Mouse (Mus musculus): ENCODE results near the gene Arhgap23. TPM values are rescaled to one million over a fixed set of nuclear protein-coding genes. Genes with fewer than 3 reads are reported as not detected.

The Arhgap23 gene
- polyA plus RNA-seq, 1 experiment from 2014 or later: 7.0 TPM

DNA sequence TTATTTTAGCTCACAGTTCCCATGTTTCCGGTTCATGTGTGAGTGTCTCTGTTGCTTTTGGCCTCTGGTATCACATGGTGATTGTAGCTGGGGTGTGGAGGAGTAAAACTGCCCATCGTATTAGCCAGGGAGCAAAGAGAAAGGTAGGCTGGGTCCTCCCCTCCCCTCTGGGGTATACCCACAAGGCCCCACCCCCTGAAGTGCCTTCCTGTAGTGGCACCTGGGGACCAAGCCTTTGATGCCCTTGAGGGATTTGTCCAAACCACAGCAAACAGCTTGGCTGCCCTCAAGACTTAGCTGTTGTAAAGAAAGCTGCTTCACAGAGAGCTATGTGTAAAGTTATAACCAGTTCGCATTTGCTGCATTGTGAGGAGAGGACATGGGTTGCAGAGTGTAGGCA lies 72.3 kb downstream of the Arhgap23 start:
- DNase-seq (ENCODE audit: low spot score): no peak
- Histone ChIP-seq H3K4me1 (ENCODE audit: insufficient read depth, low read depth, low read length) (no peaks in the 10 kb centered on the region), H3K4me2 (replicated peaks; ENCODE audit: low read depth, low read length) (no peak overlapping the region), H3K9ac (replicated peaks; ENCODE audit: low read depth) (no peak overlapping the region), H3K27me3 (replicated peaks; ENCODE audit: insufficient read depth, low read length) (no peaks in the 10 kb centered on the region), H3K36me3 (ENCODE audit: insufficient read depth, low read length) (peaks cover 28% of the 10 kb centered on the region), H3K4me3 (ENCODE audit: low read depth, low read length) (no peak overlapping the region), H3K27ac (ENCODE audit: low read length) (no peak overlapping the region), H3K9me3 (ENCODE audit: low read length) (no peaks in the 10 kb centered on the region)
- 58% methylated on average over 3 of the region's 3 CpGs for whole genome bisulfite sequencing
- ATAC-seq: no peak
- TF ChIP-seq EP300 (IDR thresholded peaks at IDR 0.05) (no peak), CTCF (IDR thresholded peaks at IDR 0.05) (no peak)

DNA sequence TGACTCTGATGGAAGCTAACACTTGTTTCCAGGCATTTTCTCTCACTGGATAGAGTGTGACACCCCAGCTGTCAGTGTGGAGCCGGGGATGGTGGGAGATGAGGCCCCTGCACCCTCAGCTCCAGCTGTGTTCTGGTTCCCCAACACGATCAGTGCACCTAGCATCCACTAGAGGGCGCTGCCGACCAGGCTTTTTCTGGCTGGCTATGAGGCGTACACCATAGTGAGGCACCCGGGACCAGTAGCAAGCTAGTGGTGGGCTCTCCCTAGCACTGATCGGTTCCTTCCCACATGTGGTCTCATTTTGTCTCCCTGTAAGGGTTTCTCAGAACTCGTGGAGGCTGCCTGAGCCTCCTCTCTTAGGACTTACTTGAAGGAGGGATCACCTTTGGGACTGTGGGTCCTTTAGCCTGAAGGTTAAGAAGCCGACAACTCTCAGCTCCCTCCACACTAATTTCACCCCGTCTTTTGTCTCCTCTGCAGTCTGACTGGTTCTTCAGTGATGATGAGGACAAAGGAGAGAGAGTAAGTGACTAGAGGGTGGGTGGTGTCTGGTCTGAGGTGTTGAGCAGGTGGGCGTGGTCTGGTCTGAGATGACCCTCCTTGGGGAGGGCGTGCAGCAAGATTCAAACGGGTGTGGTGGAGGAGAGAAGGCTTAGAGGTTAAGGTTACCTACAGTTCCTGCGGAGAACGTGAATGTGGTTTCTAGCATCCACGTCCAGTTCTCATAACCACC lies 74.4 kb downstream of the Arhgap23 start:
- H3K4me1 ChIP-seq (ENCODE audit: insufficient read depth, low read depth, low read length): no peaks in the 10 kb centered on the region
- TF ChIP-seq CTCF (IDR thresholded peaks at IDR 0.05): peak; percentile 94
- TF ChIP-seq EP300 (IDR thresholded peaks at IDR 0.05): no peak
- peak; percentile 70 for DNase-seq (ENCODE audit: low spot score)

GRCm38 (mm10) chr11:97491640-97492039 lies 76.3 kb downstream of the Arhgap23 start:
- no peak for ATAC-seq
- Histone ChIP-seq H3K4me1 (ENCODE audit: insufficient read depth, low read depth, low read length) (no peaks in the 10 kb centered on the region), H3K9me3 (ENCODE audit: low read length) (no peaks in the 10 kb centered on the region), H3K9ac (replicated peaks; ENCODE audit: low read depth) (no peak overlapping the region), H3K27ac (ENCODE audit: low read length) (no peak overlapping the region), H3K4me2 (replicated peaks; ENCODE audit: low read depth, low read length) (no peak overlapping the region), H3K36me3 (ENCODE audit: insufficient read depth, low read length) (peaks cover 35% of the 10 kb centered on the region), H3K27me3 (replicated peaks; ENCODE audit: insufficient read depth, low read length) (no peaks in the 10 kb centered on the region), H3K4me3 (ENCODE audit: low read depth, low read length) (no peak overlapping the region)
- 0 out of 2 replicates have a peak, but pooled peaks have one; percentile 4 for TF ChIP-seq CTCF (IDR thresholded peaks at IDR 0.05)
- no peak for TF ChIP-seq EP300 (IDR thresholded peaks at IDR 0.05)
- WGBS: 78% methylated on average over 10 of the region's 10 CpGs
- DNase-seq (ENCODE audit: low spot score): no peak

More for the DNA sequence above, 74.4 kb downstream of the Arhgap23 start:
- no peak overlapping the region for H3K4me3 ChIP-seq (ENCODE audit: low read depth, low read length)
- H3K9ac ChIP-seq (replicated peaks; ENCODE audit: low read depth): no peak overlapping the region
- no peak overlapping the region for H3K4me2 ChIP-seq (replicated peaks; ENCODE audit: low read depth, low read length)
- no peaks in the 10 kb centered on the region for H3K9me3 ChIP-seq (ENCODE audit: low read length)
- peaks cover 37% of the 10 kb centered on the region for H3K36me3 ChIP-seq (ENCODE audit: insufficient read depth, low read length)
- peak; percentile 55 for ATAC-seq
- no peak overlapping the region for H3K27ac ChIP-seq (ENCODE audit: low read length)
- no peaks in the 10 kb centered on the region for H3K27me3 ChIP-seq (replicated peaks; ENCODE audit: insufficient read depth, low read length)
- 44% methylated on average over 16 of the region's 16 CpGs for WGBS

DNA sequence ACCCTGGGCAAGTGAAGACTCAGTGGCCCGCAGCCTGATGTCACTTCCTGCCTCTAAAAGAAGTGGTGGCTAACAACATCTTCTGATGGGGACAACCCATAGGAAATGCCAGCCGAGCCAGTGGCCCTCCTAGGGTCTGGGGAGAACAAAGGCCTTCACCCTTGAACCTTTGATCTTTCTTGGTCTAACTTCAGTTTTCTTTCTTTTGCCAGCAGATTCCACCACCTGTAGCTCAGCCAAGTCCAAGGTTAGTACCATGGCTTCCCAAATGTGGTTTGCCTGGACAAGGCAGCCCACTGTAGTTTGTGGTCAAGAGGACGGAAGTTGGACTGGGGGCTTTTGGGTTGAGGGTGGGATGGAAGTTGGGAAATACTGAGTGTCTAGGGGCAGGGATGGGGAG lies 77.5 kb downstream of the Arhgap23 start:
- Histone ChIP-seq H3K9ac (replicated peaks; ENCODE audit: low read depth) (no peak overlapping the region), H3K9me3 (ENCODE audit: low read length) (no peaks in the 10 kb centered on the region), H3K36me3 (ENCODE audit: insufficient read depth, low read length) (peaks cover 33% of the 10 kb centered on the region), H3K4me1 (ENCODE audit: insufficient read depth, low read depth, low read length) (no peaks in the 10 kb centered on the region), H3K4me3 (ENCODE audit: low read depth, low read length) (no peak overlapping the region), H3K4me2 (replicated peaks; ENCODE audit: low read depth, low read length) (no peak overlapping the region), H3K27ac (ENCODE audit: low read length) (no peak overlapping the region), H3K27me3 (replicated peaks; ENCODE audit: insufficient read depth, low read length) (no peaks in the 10 kb centered on the region)
- 88% methylated on average over 3 of the region's 3 CpGs for WGBS
- no peak for DNase-seq (ENCODE audit: low spot score)
- ATAC-seq: no peak
- TF ChIP-seq EP300 (IDR thresholded peaks at IDR 0.05) (no peak), CTCF (IDR thresholded peaks at IDR 0.05) (no peak)

DNA sequence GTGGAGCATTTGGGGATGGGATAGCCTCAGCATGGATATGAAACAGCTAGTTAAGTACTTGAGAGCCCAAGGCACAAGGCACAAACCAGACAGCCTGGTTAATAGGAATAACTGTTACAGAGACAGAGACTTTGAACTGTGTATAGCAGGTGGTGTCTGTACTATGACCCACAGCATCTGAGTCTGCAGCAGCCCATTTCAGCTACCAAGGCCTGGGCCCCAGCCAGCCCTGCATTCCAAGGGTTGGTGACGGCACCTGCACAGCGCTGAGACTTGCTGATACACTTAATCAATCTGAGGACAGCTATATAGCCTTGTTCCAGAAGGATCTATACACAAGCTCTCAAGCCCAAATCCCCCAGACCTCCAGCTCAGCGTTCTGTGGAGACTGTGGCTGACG lies 82.2 kb downstream of the Arhgap23 start:
- 89% methylated on average over 4 of the region's 4 CpGs for WGBS
- H3K27ac ChIP-seq (ENCODE audit: low read length): no peak overlapping the region
- ATAC-seq (no peak), DNase-seq (ENCODE audit: low spot score) (no peak)
- no peak overlapping the region for H3K9ac ChIP-seq (replicated peaks; ENCODE audit: low read depth)
- no peaks in the 10 kb centered on the region for H3K27me3 ChIP-seq (replicated peaks; ENCODE audit: insufficient read depth, low read length)
- no peak overlapping the region for H3K4me2 ChIP-seq (replicated peaks; ENCODE audit: low read depth, low read length)
- H3K4me3 ChIP-seq (ENCODE audit: low read depth, low read length): no peak overlapping the region
- TF ChIP-seq EP300 (IDR thresholded peaks at IDR 0.05) (no peak), CTCF (IDR thresholded peaks at IDR 0.05) (no peak)
- no peaks in the 10 kb centered on the region for H3K4me1 ChIP-seq (ENCODE audit: insufficient read depth, low read depth, low read length)
- peaks cover 29% of the 10 kb centered on the region for H3K36me3 ChIP-seq (ENCODE audit: insufficient read depth, low read length)
- no peaks in the 10 kb centered on the region for H3K9me3 ChIP-seq (ENCODE audit: low read length)

- H3K4me2 ChIP-seq (replicated peaks; ENCODE audit: low read depth, low read length): no peak within 1 kb of the TSS
- no peak within 1 kb of the TSS for H3K9ac ChIP-seq (replicated peaks; ENCODE audit: low read depth)
- H3K27me3 ChIP-seq (replicated peaks; ENCODE audit: insufficient read depth, low read length): no peaks in the 10 kb centered on the region
- no peaks in the 10 kb centered on the region for H3K9me3 ChIP-seq (ENCODE audit: low read length)
- H3K4me3 ChIP-seq (ENCODE audit: low read depth, low read length): no peak within 1 kb of the TSS
- no peaks in the 10 kb centered on the region for H3K4me1 ChIP-seq (ENCODE audit: insufficient read depth, low read depth, low read length)
- DNase-seq (ENCODE audit: low spot score) (no peak), ATAC-seq (no peak)
- H3K36me3 ChIP-seq (ENCODE audit: insufficient read depth, low read length): peaks cover 17% of the 10 kb centered on the region
- TF ChIP-seq EP300 (IDR thresholded peaks at IDR 0.05) (no peak), CTCF (IDR thresholded peaks at IDR 0.05) (no peak)
- H3K27ac ChIP-seq (ENCODE audit: low read length): no peak within 1 kb of the TSS
- WGBS: 47% methylated on average over 74 of the region's 88 CpGs
Measured at GRCm38 (mm10) chr11:97499865-97500719, 84.8 kb downstream of the Arhgap23 start, which contains the start of gene 4933428G20Rik. Gene 4933428G20Rik (minus strand): TSS chr11:97500340.
